Mouse (Mus musculus) testis, adult 2 months (tissue): ENCODE results near the gene Adamtsl4. TPM values are rescaled to one million over a fixed set of nuclear protein-coding genes. Genes with fewer than 3 reads are reported as not detected.
A peak's percentile ranks its signal among the peaks of the same experiment; 100 is the strongest.

ENCODE experiments used
- H3K27ac ChIP-seq: fragments of 200-500 bp; 2 replicates; pipeline ENCODE4 v1.5.1; 2012; ENCODE audit warnings: low read depth, low read length; ENCODE audit not compliant: control insufficient read depth, insufficient read depth
- H3K27me3 ChIP-seq: fragments of 200-500 bp; 2 replicates; pipeline ENCODE4 v1.6.1; 2012; ENCODE audit warnings: mild to moderate bottlenecking, low read length, moderate library complexity; ENCODE audit not compliant: control insufficient read depth, insufficient read depth
- H3K36me3 ChIP-seq: fragments of 200-500 bp; 2 replicates; pipeline ENCODE4 v1.6.1; 2012; ENCODE audit warnings: mild to moderate bottlenecking, low read length; ENCODE audit not compliant: control insufficient read depth, insufficient read depth
- H3K4me1 ChIP-seq: fragments of 200-500 bp; 2 replicates; pipeline ENCODE4 v1.6.1; 2012; ENCODE audit warnings: low read length; ENCODE audit not compliant: control insufficient read depth, insufficient read depth
- H3K4me3 ChIP-seq: fragments of 200-500 bp; 2 replicates; pipeline ENCODE4 v1.5.1; 2012; ENCODE audit warnings: low read depth, mild to moderate bottlenecking, low read length, moderate library complexity, mixed read lengths; ENCODE audit not compliant: control insufficient read depth
- CTCF ChIP-seq: fragments of 200-500 bp; IDR thresholded peaks from 2 replicates; pipeline ENCODE4 v1.5.1; 2012; ENCODE audit warnings: low read depth, mild to moderate bottlenecking, inconsistent platforms, low read length, moderate library complexity; ENCODE audit not compliant: control insufficient read depth, insufficient read depth, insufficient replicate concordance
- POLR2A ChIP-seq: fragments of 200-500 bp; IDR thresholded peaks from 2 replicates; pipeline ENCODE4 v1.6.1; 2012; ENCODE audit warnings: low read depth, mild to moderate bottlenecking, inconsistent platforms, low read length, moderate library complexity; ENCODE audit not compliant: control insufficient read depth
- polyA plus RNA-seq: library from polyadenylated mRNA; depleted of rRNA; stranded (reverse); fragments of >200 nt; gene quantifications from 2 replicates; pipeline ENCODE4 v1.2.3, GENCODE M21; 2012

The Adamtsl4 gene
- polyA plus RNA-seq, 1 experiment: 0.74 TPM

GRCm38 (mm10) chr3:95676745-95677419, 10.8 kb downstream of the Adamtsl4 start:
- peak overlapping the region; percentile 5; the same call in 1 of the 2 replicates for H3K27ac ChIP-seq
- H3K4me1 ChIP-seq: peaks cover 24% of the 10 kb centered on the region
- no peaks in the 10 kb centered on the region for H3K27me3 ChIP-seq
- TF ChIP-seq POLR2A (no peak), CTCF (peak; percentile 98)
- H3K36me3 ChIP-seq: no peaks in the 10 kb centered on the region
- H3K4me3 ChIP-seq: no peak overlapping the region

- Histone ChIP-seq H3K4me3 (no peak overlapping the region), H3K4me1 (peaks cover 24% of the 10 kb centered on the region), H3K27ac (peak overlapping the region; percentile 87), H3K36me3 (no peaks in the 10 kb centered on the region), H3K27me3 (no peaks in the 10 kb centered on the region)
- TF ChIP-seq CTCF (peak; percentile 54; the same call in 1 of the 2 replicates), POLR2A (0 out of 2 replicates have a peak, but pooled peaks have one; percentile 6)
Measured at GRCm38 (mm10) chr3:95675301-95676092, 12.2 kb downstream of the Adamtsl4 start.

- Histone ChIP-seq H3K4me3 (no peak overlapping the region), H3K27ac (peak overlapping the region; percentile 87), H3K27me3 (no peaks in the 10 kb centered on the region), H3K4me1 (peaks cover 24% of the 10 kb centered on the region), H3K36me3 (no peaks in the 10 kb centered on the region)
- TF ChIP-seq POLR2A (no peak), CTCF (no peak)
Measured at GRCm38 (mm10) chr3:95674812-95675211, 12.9 kb downstream of the Adamtsl4 start.

DNA sequence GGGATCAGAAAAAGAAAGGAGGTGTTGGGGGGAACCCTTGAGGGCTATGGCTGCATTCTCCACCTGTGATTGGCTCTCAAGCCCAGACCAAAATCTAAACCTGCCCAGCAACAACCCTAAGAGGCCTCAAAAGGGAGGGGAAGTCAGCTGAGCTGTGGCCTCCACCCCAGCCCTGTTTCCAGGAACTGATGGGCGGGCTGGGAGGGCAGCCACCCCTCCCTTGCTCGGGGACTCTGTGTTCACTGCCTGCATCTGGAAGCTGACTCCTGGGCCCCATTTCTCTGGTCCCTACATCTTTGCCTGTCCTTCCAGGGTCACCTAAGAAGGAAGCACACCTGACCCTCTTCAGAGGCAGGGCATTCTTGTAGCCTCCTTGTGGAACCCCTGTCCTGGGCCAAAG, 13.5 kb downstream of the Adamtsl4 start:
- Histone ChIP-seq H3K36me3 (no peaks in the 10 kb centered on the region), H3K4me1 (peaks cover 24% of the 10 kb centered on the region), H3K4me3 (no peak overlapping the region), H3K27ac (peak overlapping the region; percentile 54; the same call in 1 of the 2 replicates), H3K27me3 (no peaks in the 10 kb centered on the region)
- TF ChIP-seq CTCF (no peak), POLR2A (no peak)

DNA sequence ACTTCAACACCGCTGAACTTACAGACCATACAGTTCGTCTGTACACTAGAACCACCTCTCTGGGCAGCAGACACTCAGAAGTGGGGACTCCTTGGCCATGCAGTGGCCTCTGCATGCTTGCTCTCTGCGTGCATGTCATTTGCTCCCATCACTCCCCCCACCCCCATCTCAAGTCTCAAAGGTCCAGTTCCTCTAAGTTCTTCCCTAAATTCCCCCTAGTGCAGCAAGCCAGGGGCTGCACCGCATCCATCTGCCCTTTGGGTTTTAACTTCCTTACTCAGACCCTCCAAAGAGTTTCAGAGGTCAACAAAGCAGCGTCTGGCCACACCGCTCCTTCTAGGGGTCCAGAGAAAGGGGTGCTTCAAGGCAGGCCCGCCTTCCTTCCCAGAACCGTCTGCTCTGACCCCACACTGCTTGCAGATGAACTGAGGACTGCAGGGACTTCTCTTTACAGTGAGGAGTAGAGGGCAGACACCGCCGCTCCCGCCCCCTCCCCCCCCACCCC, 14.0 kb downstream of the Adamtsl4 start:
- no peak for TF ChIP-seq CTCF
- TF ChIP-seq POLR2A: no peak
- Histone ChIP-seq H3K27ac (peak overlapping the region; percentile 81), H3K4me1 (peaks cover 24% of the 10 kb centered on the region), H3K4me3 (no peak overlapping the region), H3K36me3 (no peaks in the 10 kb centered on the region), H3K27me3 (no peaks in the 10 kb centered on the region)

DNA sequence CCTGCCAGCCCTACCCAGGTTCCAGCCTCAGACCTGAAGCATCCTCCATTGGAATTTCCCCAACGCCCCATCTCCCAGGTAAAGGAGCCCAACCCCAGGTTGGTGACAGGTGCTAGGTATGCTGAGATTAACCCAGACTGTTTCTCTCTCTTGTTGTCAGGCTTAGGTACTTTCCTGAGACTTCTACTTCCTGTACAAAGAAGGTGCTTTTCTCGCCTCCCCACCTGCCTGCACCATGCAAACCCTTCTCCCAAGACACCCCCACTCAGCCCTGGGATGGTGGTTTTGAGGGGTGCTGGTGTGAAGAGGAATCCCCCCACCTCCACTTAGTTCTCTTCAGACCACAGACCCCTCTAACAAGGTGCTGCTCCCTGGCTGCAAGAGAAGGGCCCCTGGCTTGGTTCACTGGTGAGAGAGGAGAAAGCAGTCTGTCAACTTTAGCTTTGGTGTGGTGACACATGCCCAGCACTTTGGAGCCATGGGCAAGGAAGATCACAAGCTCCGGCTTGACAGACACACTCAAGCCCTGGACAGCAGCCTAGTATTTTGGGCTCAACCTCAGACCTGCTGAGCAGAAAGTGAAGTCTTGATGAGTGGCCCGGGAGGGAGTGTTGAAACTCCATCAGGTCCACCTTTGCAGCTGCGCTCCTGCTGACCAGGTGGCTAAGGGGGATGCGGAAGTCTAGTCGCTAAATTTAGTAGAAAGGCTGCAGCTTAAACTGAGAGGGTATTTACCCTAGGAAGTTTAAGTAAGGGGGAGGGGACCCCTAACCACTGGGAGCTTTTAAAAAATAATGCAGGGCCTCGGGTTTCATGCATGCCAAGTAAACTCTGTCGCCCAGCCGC, 14.6 kb downstream of the Adamtsl4 start:
- no peaks in the 10 kb centered on the region for H3K36me3 ChIP-seq
- no peaks in the 10 kb centered on the region for H3K27me3 ChIP-seq
- H3K27ac ChIP-seq: peak overlapping the region; percentile 81
- TF ChIP-seq POLR2A (no peak), CTCF (no peak)
- no peak overlapping the region for H3K4me3 ChIP-seq
- H3K4me1 ChIP-seq: peaks cover 24% of the 10 kb centered on the region

GRCm38 (mm10) chr3:95672461-95672860, 15.3 kb downstream of the Adamtsl4 start:
- H3K4me3 ChIP-seq: no peak overlapping the region
- peaks cover 20% of the 10 kb centered on the region for H3K4me1 ChIP-seq
- H3K27me3 ChIP-seq: no peaks in the 10 kb centered on the region
- 0 out of 2 replicates have a peak overlapping the region, but pooled peaks have one; percentile 12 for H3K27ac ChIP-seq
- H3K36me3 ChIP-seq: no peaks in the 10 kb centered on the region
- TF ChIP-seq POLR2A: no peak
